Mouse (Mus musculus): ENCODE data around the gene Insig2. TPM values are rescaled to one million over a fixed set of nuclear protein-coding genes. Genes with fewer than 3 reads are reported as not detected.

Insig2 gene
- polyA plus RNA-seq, 1 experiment from 2014 or later = 34.7 TPM

DNA sequence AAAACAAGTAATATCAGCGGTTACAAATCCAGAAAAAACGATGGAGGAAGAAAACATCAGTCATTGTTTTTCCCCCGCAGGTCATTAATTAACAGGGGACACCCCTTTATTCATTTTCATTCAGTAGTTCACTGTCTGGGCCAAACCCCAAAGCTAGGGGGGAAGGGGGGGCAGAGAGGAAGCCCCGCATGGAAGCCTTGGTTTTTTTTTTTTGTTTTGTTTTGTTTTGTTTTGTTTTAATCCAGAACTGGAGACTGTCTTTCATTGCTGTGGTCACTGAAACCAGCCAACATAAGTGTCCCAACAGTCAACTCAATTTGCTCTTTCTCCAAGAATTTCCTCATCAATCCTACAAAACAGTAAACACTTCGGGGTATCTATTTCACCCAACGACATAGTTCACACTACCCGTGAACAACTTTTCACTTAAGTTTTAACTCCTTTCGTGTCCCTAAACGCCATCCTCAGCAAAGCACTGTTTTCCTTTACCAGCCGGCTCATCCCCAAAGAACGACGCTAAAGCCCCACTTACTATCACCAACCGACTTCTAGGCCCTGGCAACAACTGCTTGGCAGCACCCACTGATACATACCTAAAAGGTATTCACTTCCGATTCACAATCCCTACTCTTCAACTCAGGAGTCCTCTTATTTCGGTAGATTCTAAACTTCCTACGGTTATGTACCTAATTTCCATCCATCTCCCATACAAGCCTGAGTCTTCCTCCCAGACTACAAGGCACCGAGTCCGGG is 5.6 kb downstream of the Insig2 start:
- WGBS = 26% methylated on average over 18 of the region's 18 CpGs
- ATAC-seq (ENCODE audit: insufficient number of reproducible peaks, insufficient read depth, low FRiP score, low TSS enrichment, low read depth) = no peak
- H3K4me3 ChIP-seq = peak overlapping the region; percentile 77
- H3K36me3 ChIP-seq = peaks cover 3% of the 10 kb centered on the region; the same call in 1 of the 2 replicates
- peak overlapping the region; percentile 84 for H3K9ac ChIP-seq
- H3K4me2 ChIP-seq = peak overlapping the region; percentile 79
- peaks cover 31% of the 10 kb centered on the region for H3K4me1 ChIP-seq
- no peaks in the 10 kb centered on the region for H3K9me3 ChIP-seq
- no peak overlapping the region for H3K27ac ChIP-seq
- H3K27me3 ChIP-seq = no peaks in the 10 kb centered on the region

DNA sequence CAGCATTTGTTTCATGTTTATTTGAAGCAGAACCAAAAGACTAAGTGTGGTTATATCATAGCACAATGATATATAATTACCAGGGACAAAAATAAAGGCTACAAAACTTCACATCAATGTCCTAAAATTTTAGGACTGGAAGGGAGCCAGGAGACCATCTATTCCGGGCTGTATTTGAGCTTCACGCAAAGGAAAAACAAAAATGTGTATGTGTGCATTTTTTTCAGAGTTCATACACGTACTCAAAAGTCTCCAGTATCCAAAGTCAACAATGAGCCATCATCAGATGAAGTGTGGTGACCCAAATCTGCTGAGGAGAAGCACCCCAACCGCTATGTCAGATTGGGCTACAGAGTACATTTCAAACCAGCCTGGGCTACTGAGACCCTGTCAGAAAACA is 8.9 kb downstream of the Insig2 start:
- H3K9me3 ChIP-seq = no peaks in the 10 kb centered on the region
- H3K9ac ChIP-seq = no peak overlapping the region
- peaks cover 26% of the 10 kb centered on the region for H3K4me1 ChIP-seq
- no peaks in the 10 kb centered on the region for H3K27me3 ChIP-seq
- H3K4me2 ChIP-seq = no peak overlapping the region
- WGBS = 67% methylated on average over 4 of the region's 4 CpGs
- ATAC-seq (ENCODE audit: insufficient number of reproducible peaks, insufficient read depth, low FRiP score, low TSS enrichment, low read depth) = no peak
- no peak overlapping the region for H3K4me3 ChIP-seq
- peak overlapping the region; percentile 39; the same call in 1 of the 2 replicates for H3K27ac ChIP-seq
- peaks cover 4% of the 10 kb centered on the region; the same call in 1 of the 2 replicates for H3K36me3 ChIP-seq

DNA sequence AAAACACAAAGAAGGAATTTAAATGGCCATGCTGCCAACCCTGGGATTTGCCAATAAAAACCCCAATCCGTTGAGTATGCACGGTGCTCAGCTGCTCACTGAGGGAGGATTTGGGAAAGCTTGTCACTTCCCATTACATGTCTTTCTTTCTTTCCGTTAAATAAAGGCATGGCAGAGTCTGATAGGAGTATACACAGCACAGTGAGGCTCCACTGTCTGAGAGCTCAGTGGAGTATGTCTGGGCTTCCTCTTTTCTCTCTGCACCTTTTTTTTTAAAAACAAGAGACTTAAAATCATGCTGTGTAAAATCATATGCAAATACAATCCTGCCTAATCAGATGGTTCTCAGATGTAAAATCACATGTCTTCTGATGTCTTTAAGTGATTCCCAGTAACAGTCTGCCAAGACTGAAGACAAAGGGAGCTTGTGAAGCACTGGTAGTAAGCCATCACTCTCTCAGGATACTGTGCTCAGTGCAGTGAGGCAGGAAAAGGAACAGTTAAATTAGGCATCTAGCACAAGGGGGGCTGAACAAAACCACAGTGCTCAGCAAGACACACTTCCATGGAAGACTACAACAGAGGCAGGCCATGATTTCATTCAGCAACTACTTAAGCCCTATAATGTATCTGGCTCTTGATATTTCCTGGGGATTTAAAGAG is 17.5 kb downstream of the Insig2 start:
- no peak for ATAC-seq (ENCODE audit: insufficient number of reproducible peaks, insufficient read depth, low FRiP score, low TSS enrichment, low read depth)
- no peaks in the 10 kb centered on the region for H3K4me1 ChIP-seq
- 49% methylated on average over 3 of the region's 3 CpGs for whole genome bisulfite sequencing
- no peaks in the 10 kb centered on the region for H3K9me3 ChIP-seq
- no peak overlapping the region for H3K27ac ChIP-seq
- no peak overlapping the region for H3K4me3 ChIP-seq
- no peak overlapping the region for H3K9ac ChIP-seq
- H3K4me2 ChIP-seq = no peak overlapping the region
- H3K27me3 ChIP-seq = no peaks in the 10 kb centered on the region
- H3K36me3 ChIP-seq = peaks cover 40% of the 10 kb centered on the region

DNA sequence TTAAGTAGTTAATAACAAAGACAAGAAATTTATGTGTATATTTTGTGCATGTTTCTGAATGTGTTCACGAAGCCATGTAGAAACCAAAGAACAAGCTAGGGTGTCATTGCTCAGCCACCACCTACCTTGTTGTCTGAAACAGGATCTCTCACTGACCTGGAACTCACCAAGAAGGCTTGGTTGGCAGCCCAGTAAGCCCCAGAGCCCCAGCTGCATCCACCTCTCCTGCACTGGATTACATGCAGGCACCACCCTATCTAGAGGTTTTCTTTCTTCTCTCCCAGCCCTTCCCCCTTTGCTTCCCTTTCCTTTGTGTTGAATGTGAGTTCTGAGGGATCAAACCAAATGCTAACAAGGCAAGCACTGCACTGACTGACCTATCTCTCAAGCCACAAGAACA is 19.2 kb downstream of the Insig2 start:
- Histone ChIP-seq H3K27ac (no peak overlapping the region), H3K4me3 (no peak overlapping the region), H3K4me2 (no peak overlapping the region), H3K36me3 (peaks cover 41% of the 10 kb centered on the region), H3K27me3 (no peaks in the 10 kb centered on the region), H3K9ac (no peak overlapping the region), H3K9me3 (no peaks in the 10 kb centered on the region), H3K4me1 (no peaks in the 10 kb centered on the region)
- ATAC-seq (ENCODE audit: insufficient number of reproducible peaks, insufficient read depth, low FRiP score, low TSS enrichment, low read depth) = no peak
- 91% methylated on average over 1 of the region's 1 CpGs for WGBS

DNA sequence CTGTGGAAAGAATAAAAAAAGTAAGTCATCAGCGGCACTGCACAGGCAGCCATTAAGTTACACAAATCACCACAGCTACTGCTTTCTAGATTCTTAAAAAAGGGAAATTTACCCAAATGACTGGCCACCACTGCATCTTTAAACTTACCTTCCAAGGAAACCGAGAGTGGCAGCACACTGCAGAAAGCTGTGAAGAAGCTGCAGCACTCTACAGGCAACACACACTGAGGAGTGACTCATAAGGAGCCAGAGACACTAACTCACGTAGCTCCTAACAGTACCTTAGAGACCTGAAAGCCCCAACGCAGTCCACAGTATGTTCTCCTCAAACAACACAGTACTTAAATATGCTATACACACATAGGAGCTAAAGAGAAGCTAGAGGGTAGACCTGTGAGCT is 20.1 kb downstream of the Insig2 start:
- Histone ChIP-seq H3K27me3 (no peaks in the 10 kb centered on the region), H3K27ac (no peak overlapping the region), H3K4me1 (no peaks in the 10 kb centered on the region), H3K36me3 (peaks cover 41% of the 10 kb centered on the region), H3K9ac (no peak overlapping the region), H3K4me3 (no peak overlapping the region), H3K9me3 (no peaks in the 10 kb centered on the region), H3K4me2 (no peak overlapping the region)
- no peak for ATAC-seq (ENCODE audit: insufficient number of reproducible peaks, insufficient read depth, low FRiP score, low TSS enrichment, low read depth)
- 89% methylated on average over 4 of the region's 4 CpGs for WGBS

DNA sequence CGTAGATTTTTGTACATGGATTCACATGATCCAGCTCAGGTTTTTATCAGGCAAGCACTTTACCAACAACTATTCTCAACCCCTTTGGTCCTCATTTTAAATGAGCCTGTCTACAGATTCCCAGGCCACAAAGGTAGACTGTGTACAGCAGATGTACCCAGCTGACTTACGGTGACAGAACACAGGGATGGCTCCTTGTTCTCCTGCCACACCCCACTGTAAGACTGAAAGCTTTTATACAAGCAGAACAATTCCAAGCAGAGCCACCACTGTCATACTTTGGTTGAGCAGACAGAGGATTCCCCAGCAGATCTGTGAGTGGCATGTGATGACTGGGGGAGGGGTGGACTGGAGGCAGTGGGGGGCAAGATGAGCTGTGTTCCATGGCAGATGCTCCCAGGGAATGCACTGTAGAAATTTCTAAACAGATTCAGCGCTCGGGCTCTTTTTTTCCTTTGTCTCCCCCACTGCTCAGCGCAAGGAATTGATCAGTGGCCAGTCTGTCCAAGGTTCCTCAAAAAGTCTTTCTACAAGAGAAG is 35.6 kb downstream of the Insig2 start:
- ATAC-seq (ENCODE audit: insufficient number of reproducible peaks, insufficient read depth, low FRiP score, low TSS enrichment, low read depth) = no peak
- H3K36me3 ChIP-seq = peaks cover 6% of the 10 kb centered on the region; the same call in 1 of the 2 replicates
- H3K27ac ChIP-seq = no peak overlapping the region
- H3K4me2 ChIP-seq = no peak overlapping the region
- no peaks in the 10 kb centered on the region for H3K9me3 ChIP-seq
- no peaks in the 10 kb centered on the region for H3K4me1 ChIP-seq
- no peaks in the 10 kb centered on the region for H3K27me3 ChIP-seq
- H3K4me3 ChIP-seq = no peak overlapping the region
- no peak overlapping the region for H3K9ac ChIP-seq
- 74% methylated on average over 5 of the region's 5 CpGs for WGBS

DNA sequence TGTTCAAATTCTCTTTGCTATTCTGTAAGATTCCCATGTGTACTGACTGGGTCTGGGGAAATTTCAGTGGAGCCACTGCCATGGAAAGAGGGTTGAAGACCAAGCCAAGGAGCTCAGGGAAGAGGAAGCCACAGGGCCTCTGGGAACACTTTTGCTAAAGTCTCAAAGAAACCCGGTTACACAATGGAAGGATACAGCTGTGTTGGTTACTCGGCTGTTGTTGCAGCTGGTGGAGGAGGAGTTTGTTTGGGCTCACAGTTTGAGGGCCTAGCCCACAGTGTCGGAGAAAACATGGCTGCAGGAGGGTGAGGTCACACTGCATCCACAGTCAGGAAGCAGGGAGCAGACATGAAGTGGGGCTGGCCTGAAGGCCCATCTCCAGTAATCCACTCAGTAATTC is 38.8 kb downstream of the Insig2 start:
- H3K4me1 ChIP-seq = no peaks in the 10 kb centered on the region
- H3K4me2 ChIP-seq = no peak overlapping the region
- 65% methylated on average over 3 of the region's 3 CpGs for WGBS
- no peaks in the 10 kb centered on the region for H3K9me3 ChIP-seq
- H3K27me3 ChIP-seq = no peaks in the 10 kb centered on the region
- H3K36me3 ChIP-seq = no peaks in the 10 kb centered on the region
- H3K27ac ChIP-seq = no peak overlapping the region
- no peak overlapping the region for H3K9ac ChIP-seq
- H3K4me3 ChIP-seq = no peak overlapping the region
- no peak for ATAC-seq (ENCODE audit: insufficient number of reproducible peaks, insufficient read depth, low FRiP score, low TSS enrichment, low read depth)

DNA sequence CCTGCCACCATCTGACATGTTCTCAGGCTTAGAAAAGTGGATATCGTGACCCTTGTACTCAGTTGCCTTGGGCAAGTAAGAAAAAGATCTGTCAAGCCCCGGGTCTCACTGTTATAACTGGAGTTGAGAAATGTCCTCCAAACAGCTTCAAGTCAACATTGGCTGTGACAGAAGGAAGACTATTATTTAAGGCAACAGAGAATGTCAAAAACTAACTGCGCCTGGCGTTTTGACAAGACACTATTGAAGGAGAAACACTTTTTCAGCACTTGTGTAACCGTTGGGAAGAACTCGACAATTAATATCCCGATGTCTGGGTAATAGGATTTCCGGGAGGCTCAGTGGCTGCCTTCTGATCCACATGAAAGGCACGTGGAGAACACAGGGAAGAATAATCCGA is 41.5 kb downstream of the Insig2 start:
- no peak overlapping the region for H3K4me3 ChIP-seq
- WGBS = 76% methylated on average over 10 of the region's 10 CpGs
- no peak for ATAC-seq (ENCODE audit: insufficient number of reproducible peaks, insufficient read depth, low FRiP score, low TSS enrichment, low read depth)
- H3K4me2 ChIP-seq = no peak overlapping the region
- H3K36me3 ChIP-seq = no peaks in the 10 kb centered on the region
- H3K9ac ChIP-seq = no peak overlapping the region
- H3K9me3 ChIP-seq = no peaks in the 10 kb centered on the region
- H3K27me3 ChIP-seq = no peaks in the 10 kb centered on the region
- no peak overlapping the region for H3K27ac ChIP-seq
- no peaks in the 10 kb centered on the region for H3K4me1 ChIP-seq

DNA sequence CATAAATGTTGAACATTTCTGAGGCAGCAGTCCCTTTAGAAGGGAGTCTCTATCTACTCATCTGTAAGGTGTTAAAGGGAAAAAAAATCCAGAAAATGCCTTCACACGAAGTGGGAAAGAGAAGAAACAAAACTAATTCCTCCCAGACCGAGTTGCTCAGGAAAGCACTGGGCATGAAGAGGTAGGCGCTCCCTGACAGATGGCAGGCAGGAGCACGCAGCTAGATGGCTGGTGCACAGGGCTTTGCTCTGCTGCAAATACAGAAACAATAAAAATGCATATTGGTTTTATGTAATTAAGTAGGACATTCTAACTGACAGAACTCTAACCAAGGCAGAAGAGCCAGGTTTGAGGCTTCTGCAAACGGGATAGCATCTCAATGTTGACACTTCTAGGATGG is 42.0 kb downstream of the Insig2 start:
- Histone ChIP-seq H3K9ac (no peak overlapping the region), H3K4me2 (no peak overlapping the region), H3K9me3 (no peaks in the 10 kb centered on the region), H3K27me3 (no peaks in the 10 kb centered on the region), H3K4me3 (no peak overlapping the region), H3K4me1 (no peaks in the 10 kb centered on the region), H3K27ac (no peak overlapping the region), H3K36me3 (no peaks in the 10 kb centered on the region)
- WGBS = 54% methylated on average over 5 of the region's 5 CpGs
- no peak for ATAC-seq (ENCODE audit: insufficient number of reproducible peaks, insufficient read depth, low FRiP score, low TSS enrichment, low read depth)

DNA sequence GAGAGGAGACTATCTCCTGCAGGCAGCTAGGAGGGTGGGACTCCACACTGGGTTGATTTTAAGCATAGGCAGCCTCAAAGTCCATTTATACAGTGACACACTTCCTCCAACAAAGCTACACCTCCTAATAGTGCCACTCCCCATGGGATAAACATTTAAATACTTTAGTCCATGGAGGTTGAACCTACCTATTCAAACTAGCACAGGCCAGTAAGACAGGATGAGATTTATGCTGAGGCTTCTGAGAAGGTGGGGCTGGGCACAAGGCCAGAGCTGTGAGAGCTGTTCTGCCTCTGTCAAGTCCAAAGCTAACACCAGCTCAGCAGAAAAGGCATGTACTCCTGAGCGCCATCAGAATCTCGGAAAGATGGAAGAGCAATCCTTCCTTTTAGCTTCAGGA is 48.2 kb downstream of the Insig2 start:
- no peak for ATAC-seq (ENCODE audit: insufficient number of reproducible peaks, insufficient read depth, low FRiP score, low TSS enrichment, low read depth)
- Histone ChIP-seq H3K9ac (no peak overlapping the region), H3K27ac (no peak overlapping the region), H3K36me3 (no peaks in the 10 kb centered on the region), H3K4me3 (no peak overlapping the region), H3K27me3 (no peaks in the 10 kb centered on the region), H3K9me3 (no peaks in the 10 kb centered on the region), H3K4me1 (no peaks in the 10 kb centered on the region), H3K4me2 (no peak overlapping the region)
- 93% methylated on average over 2 of the region's 2 CpGs for WGBS

DNA sequence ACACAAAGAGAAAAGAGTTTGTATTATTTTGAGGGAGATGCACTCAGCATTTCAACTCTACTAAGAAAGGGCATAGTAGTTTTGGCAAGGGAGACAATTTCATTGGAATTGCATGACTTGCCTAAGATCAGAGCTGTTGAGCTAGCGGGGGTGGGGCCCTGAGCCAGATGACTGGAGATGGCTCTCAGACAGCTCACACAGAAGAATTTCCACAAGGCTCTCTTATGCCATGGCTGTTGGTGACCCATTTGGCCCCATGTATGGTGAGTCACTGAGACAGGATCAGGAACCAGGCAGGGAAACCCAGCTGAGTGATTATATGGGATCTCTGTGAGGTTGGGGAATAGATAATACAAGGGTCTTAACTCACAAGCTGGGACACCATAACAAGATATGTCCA is 51.9 kb downstream of the Insig2 start:
- Histone ChIP-seq H3K4me3 (no peak overlapping the region), H3K27ac (no peak overlapping the region), H3K9me3 (no peaks in the 10 kb centered on the region), H3K27me3 (no peaks in the 10 kb centered on the region), H3K36me3 (no peaks in the 10 kb centered on the region), H3K4me1 (no peaks in the 10 kb centered on the region), H3K4me2 (no peak overlapping the region), H3K9ac (no peak overlapping the region)
- no peak for ATAC-seq (ENCODE audit: insufficient number of reproducible peaks, insufficient read depth, low FRiP score, low TSS enrichment, low read depth)
- 96% methylated on average over 1 of the region's 1 CpGs for WGBS

DNA sequence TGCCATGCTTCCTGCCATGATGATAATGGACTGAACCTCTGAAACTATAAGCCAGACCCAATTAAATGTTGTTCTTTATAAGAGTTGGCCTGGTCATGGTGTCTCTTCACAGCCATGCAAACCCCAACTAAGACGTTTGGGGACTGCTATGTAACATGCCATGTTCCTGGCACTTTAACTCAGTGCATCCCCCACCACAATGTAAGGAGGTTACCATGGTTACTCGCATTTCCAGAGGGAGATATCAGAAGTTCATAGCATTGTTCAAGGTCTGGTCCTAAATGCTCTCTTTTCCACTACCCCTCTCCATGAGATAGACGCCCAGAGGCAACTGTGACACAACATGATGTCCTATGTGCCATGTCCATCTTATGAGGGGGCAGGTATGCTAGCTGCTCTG is 54.0 kb downstream of the Insig2 start:
- no peak overlapping the region for H3K4me2 ChIP-seq
- ATAC-seq (ENCODE audit: insufficient number of reproducible peaks, insufficient read depth, low FRiP score, low TSS enrichment, low read depth) = no peak
- no peak overlapping the region for H3K27ac ChIP-seq
- H3K9me3 ChIP-seq = no peaks in the 10 kb centered on the region
- 72% methylated on average over 3 of the region's 3 CpGs for WGBS
- no peaks in the 10 kb centered on the region for H3K27me3 ChIP-seq
- no peaks in the 10 kb centered on the region for H3K4me1 ChIP-seq
- no peak overlapping the region for H3K9ac ChIP-seq
- no peaks in the 10 kb centered on the region for H3K36me3 ChIP-seq
- H3K4me3 ChIP-seq = no peak overlapping the region

Data from embryonic facial prominence, embryonic 13.5 days (tissue).